Mouse (Mus musculus): ENCODE measurements around the gene Hdac4. TPM values are rescaled to one million over a fixed set of nuclear protein-coding genes. Genes with fewer than 3 reads are reported as not detected.
A peak's percentile ranks its signal among the peaks of the same experiment; 100 is the strongest.

Gene Hdac4
- polyA plus RNA-seq, 1 experiment from 2014 or later: 14.2 TPM

DNA sequence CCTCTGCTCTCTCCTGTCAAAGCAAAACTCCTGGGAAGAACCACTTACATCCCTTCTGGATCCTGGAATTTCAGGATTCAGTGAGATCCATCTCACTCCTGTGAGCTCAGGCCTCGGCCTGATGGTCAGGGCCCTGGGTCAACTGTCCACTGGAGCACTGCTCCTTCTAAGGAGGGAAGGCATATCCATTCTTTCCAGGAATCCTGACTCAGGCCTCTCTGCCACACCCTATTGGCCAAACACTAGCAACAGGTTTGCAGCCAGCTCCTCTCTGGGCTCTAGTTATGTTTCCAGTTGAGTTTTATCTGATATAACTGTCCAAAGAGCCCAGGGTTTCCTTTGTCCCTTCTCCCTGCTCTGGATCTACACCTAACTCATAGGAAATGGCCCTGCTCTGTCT is 254.4 kb downstream of the Hdac4 start:
- 86% methylated on average over 1 of the region's 1 CpGs for WGBS
- no peak for DNase-seq (ENCODE audit: low spot score)
- Histone ChIP-seq H3K4me1 (0 out of 2 replicates have a peak, but pooled peaks cover under 1% of the 10 kb centered on the region), H3K9me3 (no peaks in the 10 kb centered on the region), H3K4me3 (no peak overlapping the region), H3K36me3 (peaks cover 34% of the 10 kb centered on the region), H3K27me3 (ENCODE audit: insufficient read depth, poor library complexity, severe bottlenecking) (no peaks in the 10 kb centered on the region), H3K27ac (no peak overlapping the region)

GRCm38 (mm10) chr1:91935171-91935570 is 260.3 kb downstream of the Hdac4 start:
- DNase-seq (ENCODE audit: low spot score): no peak
- Histone ChIP-seq H3K9me3 (no peaks in the 10 kb centered on the region), H3K27me3 (ENCODE audit: insufficient read depth, poor library complexity, severe bottlenecking) (no peaks in the 10 kb centered on the region), H3K27ac (peak overlapping the region; percentile 52), H3K36me3 (peaks cover 34% of the 10 kb centered on the region), H3K4me1 (peaks cover 18% of the 10 kb centered on the region), H3K4me3 (no peak overlapping the region)
- WGBS: 52% methylated on average over 3 of the region's 3 CpGs

DNA sequence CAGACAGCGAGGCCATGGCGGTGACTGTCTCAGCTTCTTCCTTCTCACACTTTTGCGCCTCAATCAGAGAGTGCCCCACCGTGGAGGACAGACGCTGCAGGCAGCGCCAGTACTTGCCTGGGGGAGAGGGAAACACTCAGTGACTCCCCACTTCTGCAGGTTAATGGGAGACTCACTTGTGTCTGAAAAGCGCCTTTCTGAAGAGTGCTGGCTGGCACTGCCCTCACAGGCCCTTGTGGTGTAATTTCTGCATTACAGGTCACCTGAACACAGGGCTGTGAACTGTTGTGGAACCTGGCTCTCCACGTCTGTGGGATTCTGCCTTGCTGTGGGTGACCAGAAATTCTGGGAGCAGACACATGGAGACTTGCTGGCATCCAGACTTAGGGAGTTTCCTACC is 261.8 kb downstream of the Hdac4 start:
- Histone ChIP-seq H3K36me3 (peaks cover 36% of the 10 kb centered on the region), H3K27ac (no peak overlapping the region), H3K27me3 (ENCODE audit: insufficient read depth, poor library complexity, severe bottlenecking) (no peaks in the 10 kb centered on the region), H3K9me3 (no peaks in the 10 kb centered on the region), H3K4me3 (no peak overlapping the region), H3K4me1 (peaks cover 26% of the 10 kb centered on the region)
- WGBS: 81% methylated on average over 8 of the region's 8 CpGs
- no peak for DNase-seq (ENCODE audit: low spot score)

- Histone ChIP-seq H3K4me1 (peaks cover 28% of the 10 kb centered on the region), H3K4me3 (no peak overlapping the region), H3K27me3 (ENCODE audit: insufficient read depth, poor library complexity, severe bottlenecking) (no peaks in the 10 kb centered on the region), H3K36me3 (peaks cover 40% of the 10 kb centered on the region), H3K27ac (no peak overlapping the region), H3K9me3 (no peaks in the 10 kb centered on the region)
- whole genome bisulfite sequencing: 93% methylated on average over 12 of the region's 12 CpGs
- DNase-seq (ENCODE audit: low spot score): no peak
These were observed 263.3 kb downstream of the Hdac4 start for GRCm38 (mm10) chr1:91932221-91932620.

DNA sequence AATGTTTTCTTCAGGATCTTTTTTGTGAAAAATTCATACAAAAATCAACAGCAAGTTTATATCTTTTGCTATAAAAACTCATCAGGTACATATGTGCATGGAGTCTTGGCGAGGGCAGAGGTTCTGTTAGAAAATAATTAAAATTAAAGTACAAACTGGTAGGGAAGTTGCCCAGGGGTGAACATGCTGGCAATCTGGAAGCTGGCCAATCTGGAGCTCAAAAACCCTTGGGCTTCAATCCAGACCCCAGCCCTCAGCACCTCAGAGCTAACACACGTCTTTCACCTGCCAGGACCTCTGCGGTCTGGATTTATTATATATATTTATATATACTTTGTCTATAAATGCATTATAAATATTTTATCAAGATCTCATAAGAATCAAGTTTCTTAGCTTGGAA is 263.7 kb downstream of the Hdac4 start:
- Histone ChIP-seq H3K4me1 (peaks cover 28% of the 10 kb centered on the region), H3K27ac (no peak overlapping the region), H3K4me3 (no peak overlapping the region), H3K9me3 (no peaks in the 10 kb centered on the region), H3K36me3 (peaks cover 40% of the 10 kb centered on the region), H3K27me3 (ENCODE audit: insufficient read depth, poor library complexity, severe bottlenecking) (no peaks in the 10 kb centered on the region)
- 88% methylated on average over 3 of the region's 3 CpGs for WGBS
- no peak for DNase-seq (ENCODE audit: low spot score)

DNA sequence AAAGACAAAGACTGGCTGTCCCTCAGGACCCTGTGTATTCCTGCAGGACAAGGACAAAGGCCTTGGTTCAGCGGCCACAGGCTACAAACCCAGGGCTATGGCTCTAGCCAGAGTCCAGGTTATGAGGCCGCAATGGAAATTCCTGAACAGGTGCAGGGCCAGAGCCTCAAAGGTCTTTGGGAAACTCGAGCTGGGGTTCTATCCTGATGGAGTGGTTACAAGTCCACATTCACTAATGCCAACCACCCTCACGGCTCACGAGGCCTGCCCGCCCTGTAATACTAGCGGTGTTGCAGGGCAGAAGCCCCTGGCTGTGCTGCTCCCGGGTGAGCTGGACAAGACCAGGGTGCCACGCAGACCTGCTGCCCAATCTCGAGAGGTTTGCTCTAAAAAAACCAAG is 264.3 kb downstream of the Hdac4 start:
- Histone ChIP-seq H3K27me3 (ENCODE audit: insufficient read depth, poor library complexity, severe bottlenecking) (no peaks in the 10 kb centered on the region), H3K36me3 (peaks cover 40% of the 10 kb centered on the region), H3K4me3 (no peak overlapping the region), H3K4me1 (peaks cover 28% of the 10 kb centered on the region), H3K9me3 (no peaks in the 10 kb centered on the region), H3K27ac (no peak overlapping the region)
- DNase-seq (ENCODE audit: low spot score): no peak
- 92% methylated on average over 10 of the region's 10 CpGs for WGBS

GRCm38 (mm10) chr1:91929051-91929450 is 266.4 kb downstream of the Hdac4 start:
- no peak overlapping the region for H3K27ac ChIP-seq
- no peak overlapping the region for H3K4me3 ChIP-seq
- no peaks in the 10 kb centered on the region for H3K27me3 ChIP-seq (ENCODE audit: insufficient read depth, poor library complexity, severe bottlenecking)
- 85% methylated on average over 13 of the region's 13 CpGs for whole genome bisulfite sequencing
- peaks cover 36% of the 10 kb centered on the region for H3K36me3 ChIP-seq
- H3K9me3 ChIP-seq: no peaks in the 10 kb centered on the region
- peaks cover 14% of the 10 kb centered on the region; the same call in 1 of the 2 replicates for H3K4me1 ChIP-seq
- no peak for DNase-seq (ENCODE audit: low spot score)

GRCm38 (mm10) chr1:91927536-91928315 is 267.8 kb downstream of the Hdac4 start:
- Histone ChIP-seq H3K9me3 (no peaks in the 10 kb centered on the region), H3K36me3 (peaks cover 23% of the 10 kb centered on the region; the same call in 1 of the 2 replicates), H3K27ac (no peak overlapping the region), H3K27me3 (ENCODE audit: insufficient read depth, poor library complexity, severe bottlenecking) (no peaks in the 10 kb centered on the region), H3K4me1 (peaks cover 10% of the 10 kb centered on the region), H3K4me3 (no peak overlapping the region)
- WGBS: 77% methylated on average over 10 of the region's 10 CpGs
- DNase-seq (ENCODE audit: low spot score): no peak

DNA sequence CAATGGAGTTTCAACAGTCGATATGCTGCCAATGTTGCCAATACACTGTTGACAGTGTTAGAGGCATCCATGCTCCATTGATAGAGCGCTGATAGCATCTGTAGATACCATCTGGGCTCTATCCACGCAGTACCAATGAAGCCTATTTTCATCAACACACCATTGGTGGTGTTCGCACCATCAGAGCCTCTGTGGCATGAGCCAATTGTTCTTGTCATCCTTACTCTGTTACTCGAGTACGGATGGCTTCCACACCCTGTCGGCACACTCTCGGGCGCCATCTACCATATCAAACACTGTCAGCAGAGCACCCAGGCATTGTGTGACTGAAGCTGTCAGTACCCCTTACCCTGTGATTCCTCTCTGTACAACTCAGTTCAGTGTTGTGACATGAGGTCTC is 271.9 kb downstream of the Hdac4 start:
- peaks cover 42% of the 10 kb centered on the region for H3K4me1 ChIP-seq
- H3K27me3 ChIP-seq (ENCODE audit: insufficient read depth, poor library complexity, severe bottlenecking): no peaks in the 10 kb centered on the region
- DNase-seq (ENCODE audit: low spot score): no peak
- H3K36me3 ChIP-seq: peaks cover 3% of the 10 kb centered on the region; the same call in 1 of the 2 replicates
- no peaks in the 10 kb centered on the region for H3K9me3 ChIP-seq
- H3K4me3 ChIP-seq: no peak overlapping the region
- 85% methylated on average over 9 of the region's 9 CpGs for WGBS
- H3K27ac ChIP-seq: no peak overlapping the region

DNA sequence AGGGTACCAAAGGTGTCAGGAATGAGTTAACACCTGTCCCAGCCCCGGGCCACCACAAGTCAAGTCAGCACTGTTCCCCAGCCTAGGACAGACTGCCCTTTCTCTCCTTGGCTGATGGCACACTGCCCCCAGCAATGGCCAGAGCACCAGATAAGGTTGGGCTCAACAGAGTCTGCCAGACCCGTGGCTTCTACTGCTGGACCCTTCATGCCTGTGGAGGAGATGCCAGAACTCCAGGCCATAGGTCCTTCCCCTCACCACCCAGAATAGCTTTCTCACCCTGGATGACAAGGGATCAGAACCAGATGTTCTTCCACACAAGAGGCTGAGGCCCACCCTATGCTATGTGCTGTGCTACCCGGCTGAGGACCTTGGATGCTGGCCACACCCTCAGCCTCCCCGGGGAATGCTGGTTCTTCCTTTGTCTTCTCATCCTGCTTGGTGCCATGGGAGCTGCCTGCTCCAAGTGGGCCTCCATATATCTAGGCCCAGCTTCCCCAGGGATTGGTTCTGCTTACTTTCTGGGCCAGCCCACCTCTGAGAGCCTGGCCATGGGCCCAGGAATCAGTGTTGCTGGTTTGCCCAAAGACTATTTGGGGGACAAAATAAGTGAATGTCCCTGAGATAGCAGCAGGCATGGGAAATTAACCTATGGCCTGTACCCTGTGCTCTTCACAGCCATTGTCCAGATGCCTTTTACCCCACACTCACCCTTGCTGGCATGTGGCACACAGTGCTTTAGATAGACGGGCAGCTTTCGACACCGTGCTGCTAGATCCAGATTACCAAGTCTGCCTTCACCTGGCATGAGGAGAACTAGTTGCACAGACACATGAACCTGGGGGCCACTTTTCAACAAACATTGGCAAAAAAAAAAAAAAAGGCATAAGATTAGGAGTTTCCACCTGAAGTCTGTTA is 273.0 kb downstream of the Hdac4 start:
- Histone ChIP-seq H3K27me3 (ENCODE audit: insufficient read depth, poor library complexity, severe bottlenecking) (no peaks in the 10 kb centered on the region), H3K9me3 (no peaks in the 10 kb centered on the region), H3K4me3 (no peak overlapping the region), H3K27ac (no peak overlapping the region), H3K36me3 (no peaks in the 10 kb centered on the region), H3K4me1 (peaks cover 42% of the 10 kb centered on the region)
- DNase-seq (ENCODE audit: low spot score): no peak
- WGBS: 71% methylated on average over 7 of the region's 7 CpGs

GRCm38 (mm10) chr1:91921702-91922101 is 273.8 kb downstream of the Hdac4 start:
- H3K4me3 ChIP-seq: no peak overlapping the region
- 0 out of 2 replicates have a peak overlapping the region, but pooled peaks have one; percentile 22 for H3K27ac ChIP-seq
- no peaks in the 10 kb centered on the region for H3K36me3 ChIP-seq
- no peaks in the 10 kb centered on the region for H3K27me3 ChIP-seq (ENCODE audit: insufficient read depth, poor library complexity, severe bottlenecking)
- no peaks in the 10 kb centered on the region for H3K9me3 ChIP-seq
- WGBS: 84% methylated on average over 4 of the region's 4 CpGs
- H3K4me1 ChIP-seq: peaks cover 42% of the 10 kb centered on the region
- DNase-seq (ENCODE audit: low spot score): no peak

- H3K4me3 ChIP-seq: no peak overlapping the region
- WGBS: 72% methylated on average over 5 of the region's 5 CpGs
- DNase-seq (ENCODE audit: low spot score): no peak
- no peaks in the 10 kb centered on the region for H3K36me3 ChIP-seq
- no peak overlapping the region for H3K27ac ChIP-seq
- H3K4me1 ChIP-seq: peaks cover 42% of the 10 kb centered on the region
- H3K9me3 ChIP-seq: no peaks in the 10 kb centered on the region
- H3K27me3 ChIP-seq (ENCODE audit: insufficient read depth, poor library complexity, severe bottlenecking): no peaks in the 10 kb centered on the region
These were observed 274.2 kb downstream of the Hdac4 start for GRCm38 (mm10) chr1:91921279-91921678.

GRCm38 (mm10) chr1:91920038-91920589 is 275.4 kb downstream of the Hdac4 start:
- no peak for DNase-seq (ENCODE audit: low spot score)
- H3K36me3 ChIP-seq: no peaks in the 10 kb centered on the region
- H3K27me3 ChIP-seq (ENCODE audit: insufficient read depth, poor library complexity, severe bottlenecking): no peaks in the 10 kb centered on the region
- H3K4me1 ChIP-seq: peaks cover 43% of the 10 kb centered on the region
- H3K9me3 ChIP-seq: no peaks in the 10 kb centered on the region
- 24% methylated on average over 7 of the region's 7 CpGs for WGBS
- H3K27ac ChIP-seq: peak overlapping the region; percentile 72
- H3K4me3 ChIP-seq: no peak overlapping the region

Measured in heart, embryonic 10.5 days (tissue).